Comparison of ENCODE assay signal across 27 mouse cellular contexts in genomic region chr13:101891473-101891872, GRCm38 (mm10).
"Had no signal": no experiment of that assay in that cellular context is flagged by ENCODE, and none has a peak within 500 bp of the region (broad histone marks: within the 10 kb centered on the region; RNA-seq: fewer than 3 reads in every experiment).

No protein-coding gene starts in this region.

- H3K9me3 ChIP-seq: embryonic facial prominence, embryonic 10.5 days; embryonic facial prominence, embryonic 12.5 days; embryonic facial prominence, embryonic 13.5 days; embryonic facial prominence, embryonic 15.5 days; forebrain, embryonic 10.5 days; forebrain, embryonic 12.5 days; forebrain, embryonic 13.5 days; forebrain, embryonic 15.5 days had no signal

- H3K4me1 ChIP-seq: embryonic facial prominence, embryonic 13.5 days; embryonic facial prominence, embryonic 15.5 days; forebrain, embryonic 12.5 days; forebrain, embryonic 15.5 days had no signal

- H3K27me3 ChIP-seq: embryonic facial prominence, embryonic 12.5 days; embryonic facial prominence, embryonic 13.5 days; embryonic facial prominence, embryonic 15.5 days; forebrain, embryonic 13.5 days; forebrain, embryonic 15.5 days had no signal

- H3K4me2 ChIP-seq: embryonic facial prominence, embryonic 12.5 days; embryonic facial prominence, embryonic 13.5 days; embryonic facial prominence, embryonic 15.5 days; forebrain, embryonic 12.5 days; forebrain, embryonic 13.5 days; forebrain, embryonic 15.5 days had no signal

- ATAC-seq: forebrain, embryonic 13.5 days; forebrain, embryonic 14.5 days; forebrain, embryonic 15.5 days; forebrain, embryonic 16.5 days; forebrain, postnatal 0 days had no signal

- H3K4me3 ChIP-seq: embryonic facial prominence, embryonic 10.5 days; embryonic facial prominence, embryonic 12.5 days; embryonic facial prominence, embryonic 13.5 days; embryonic facial prominence, embryonic 15.5 days; erythroblast, embryonic 14.5 days; forebrain, embryonic 10.5 days; forebrain, embryonic 12.5 days; forebrain, embryonic 13.5 days; forebrain, embryonic 15.5 days; gastrocnemius, adult 2 months; heart, adult 2 months had no signal

- H3K27ac ChIP-seq: embryonic facial prominence, embryonic 10.5 days; embryonic facial prominence, embryonic 12.5 days; embryonic facial prominence, embryonic 13.5 days; embryonic facial prominence, embryonic 15.5 days; forebrain, embryonic 10.5 days; forebrain, embryonic 12.5 days; forebrain, embryonic 13.5 days; forebrain, embryonic 15.5 days; gastrocnemius, adult 2 months; heart, adult 2 months had no signal

- DNase-seq: cerebellum, adult 8-10 months; cerebellum, adult 9-10 months; cerebellum, adult 9-11 months; cerebellum, postnatal 10 days; cerebellum, postnatal 14 days; cerebellum, postnatal 25 days; cerebellum, postnatal 36 days; embryo, embryonic 11 days; forebrain, postnatal 0 days; gastrocnemius, adult 2 months; gastrocnemius, postnatal 10 days; gastrocnemius, postnatal 14 days; gastrocnemius, postnatal 25 days; gastrocnemius, postnatal 36 days; heart, adult 18-20 months; heart, adult 2 months had no signal

- H3K36me3 ChIP-seq: embryonic facial prominence, embryonic 10.5 days; embryonic facial prominence, embryonic 12.5 days; embryonic facial prominence, embryonic 13.5 days; embryonic facial prominence, embryonic 15.5 days; forebrain, embryonic 10.5 days; forebrain, embryonic 12.5 days; forebrain, embryonic 15.5 days had no signal

- H3K9ac ChIP-seq: embryonic facial prominence, embryonic 12.5 days; embryonic facial prominence, embryonic 13.5 days; embryonic facial prominence, embryonic 15.5 days; forebrain, embryonic 12.5 days; forebrain, embryonic 13.5 days; forebrain, embryonic 15.5 days; forebrain, postnatal 0 days had no signal
